Mouse (Mus musculus) liver, postnatal 0 days (tissue): ENCODE results near the gene Gm7358. TPM values are rescaled to one million over a fixed set of nuclear protein-coding genes. Genes with fewer than 3 reads are reported as not detected.
A peak's percentile ranks its signal among the peaks of the same experiment; 100 is the strongest.
"Not testable (repeated sequence)": the region's sequence is repeated elsewhere in the genome, so short reads cannot be mapped to it uniquely, and the experiment has no call there.

ENCODE experiments used
- ATAC-seq: fragments of 200-750 bp; cut with Nextera tagmentation; 2 replicates; pipeline ENCODE4 v1.8.0; 2017; ENCODE audit warnings: mild to moderate bottlenecking, moderate library complexity
- DNase-seq: peaks from one replicate; pipeline ENCODE4 v3.0.0-alpha.2; 2016
- H3K27ac ChIP-seq: fragments of 300-500 bp; sonication (generic); 2 replicates; pipeline ENCODE4 v1.5.1; 2014; ENCODE audit warnings: antibody characterized with exemption, moderate library complexity, mild to moderate bottlenecking, low read depth
- H3K27me3 ChIP-seq: fragments of 300-500 bp; sonication (generic); 2 replicates; pipeline ENCODE4 v1.6.1; 2014; ENCODE audit warnings: low read length, control low read depth, mixed read lengths; ENCODE audit not compliant: insufficient read depth
- H3K36me3 ChIP-seq: fragments of 300-500 bp; sonication (generic); replicated peaks from 2 replicates; pipeline ENCODE4 v1.6.1; 2014; ENCODE audit warnings: mild to moderate bottlenecking, control low read depth, low read length, moderate library complexity, mixed read lengths; ENCODE audit not compliant: insufficient read depth
- H3K4me1 ChIP-seq: fragments of 300-500 bp; sonication (generic); 2 replicates; pipeline ENCODE4 v1.6.1; 2014; ENCODE audit warnings: antibody characterized with exemption, mild to moderate bottlenecking, control low read depth; ENCODE audit not compliant: insufficient read depth
- H3K4me2 ChIP-seq: fragments of 300-500 bp; sonication (generic); 2 replicates; pipeline ENCODE4 v1.6.1; 2014; ENCODE audit warnings: low read depth, mild to moderate bottlenecking, low read length, moderate library complexity, mixed read lengths
- H3K4me3 ChIP-seq: fragments of 300-500 bp; sonication (generic); 2 replicates; pipeline ENCODE4 v1.5.1; 2014; ENCODE audit warnings: low read depth, low read length
- H3K9ac ChIP-seq: fragments of 300-500 bp; sonication (generic); replicated peaks from 2 replicates; pipeline ENCODE4 v1.6.1; 2014; ENCODE audit warnings: mild to moderate bottlenecking, moderate library complexity
- H3K9me3 ChIP-seq: fragments of 300-500 bp; sonication (generic); 2 replicates; pipeline ENCODE4 v1.6.1; 2016; ENCODE audit warnings: mild to moderate bottlenecking, control low read depth, low read length, mixed read lengths
- CTCF ChIP-seq: sonication (generic); IDR thresholded peaks from 2 replicates; pipeline ENCODE4 v1.5.1; 2016; ENCODE audit warnings: antibody characterized with exemption, low read depth
- WGBS: fragments of 180-500 bp; shearing (Covaris S2); extraction: QIAGEN DNeasy Blood & Tissue Kit; methylation state at CpG from one replicate; pipeline ENCODE4 v1.1.7; 2014; ENCODE audit not compliant: insufficient replicate concordance; 5-methylcytosine and 5-hydroxymethylcytosine counted together
- polyA plus RNA-seq: library from polyadenylated mRNA; unstranded; fragments of >200 nt; fragmentation: Nextera tagmentation; extraction: Ambion mirVana; gene quantifications from 2 replicates; pipeline ENCODE4 v1.2.1, GENCODE M21; 2015

Gm7358 gene
- polyA plus RNA-seq: not detected in 2 replicates

- H3K4me2 ChIP-seq, DNase-seq, H3K27me3 ChIP-seq, H3K9ac ChIP-seq, H3K4me3 ChIP-seq, H3K4me1 ChIP-seq, H3K27ac ChIP-seq, H3K36me3 ChIP-seq, H3K9me3 ChIP-seq, ATAC-seq: not testable (repeated sequence)
- no CpG with 5 or more reads among the region's 2 CpGs for WGBS
Measured at GRCm38 (mm10) chr17:14059431-14059830, at the start of gene Gm7358. Gm7358 (minus strand) TSS chr17:14059531.

GRCm38 (mm10) chr17:14103018-14103417, 43.7 kb upstream of the Gm7358 start:
- H3K4me2 ChIP-seq, H3K9ac ChIP-seq, H3K27me3 ChIP-seq, H3K4me3 ChIP-seq, DNase-seq, H3K27ac ChIP-seq, H3K9me3 ChIP-seq, ATAC-seq, H3K36me3 ChIP-seq, H3K4me1 ChIP-seq: not testable (repeated sequence)
- 24% methylated on average over 3 of the region's 3 CpGs for WGBS
- TF ChIP-seq CTCF: peak; percentile 42

GRCm38 (mm10) chr17:14101446-14101980, 42.2 kb upstream of the Gm7358 start:
- not testable (repeated sequence) for H3K36me3 ChIP-seq, H3K9me3 ChIP-seq, H3K27ac ChIP-seq, H3K4me1 ChIP-seq, H3K27me3 ChIP-seq, ATAC-seq, DNase-seq, H3K9ac ChIP-seq, H3K4me2 ChIP-seq, H3K4me3 ChIP-seq
- WGBS: 15% methylated on average over 1 of the region's 1 CpGs
- peak; percentile 48 for TF ChIP-seq CTCF

GRCm38 (mm10) chr17:14099886-14100285, 40.6 kb upstream of the Gm7358 start:
- H3K36me3 ChIP-seq, DNase-seq, H3K27me3 ChIP-seq, H3K4me1 ChIP-seq, ATAC-seq, H3K9me3 ChIP-seq, H3K4me2 ChIP-seq, H3K9ac ChIP-seq, H3K27ac ChIP-seq, H3K4me3 ChIP-seq: not testable (repeated sequence)
- 73% methylated on average over 3 of the region's 3 CpGs for WGBS

GRCm38 (mm10) chr17:14094165-14094564, 34.8 kb upstream of the Gm7358 start:
- H3K9me3 ChIP-seq, DNase-seq, H3K4me1 ChIP-seq, H3K4me2 ChIP-seq, H3K36me3 ChIP-seq, H3K4me3 ChIP-seq, ATAC-seq, H3K27me3 ChIP-seq, H3K9ac ChIP-seq, H3K27ac ChIP-seq: not testable (repeated sequence)
- 16% methylated on average over 2 of the region's 7 CpGs for WGBS

- no CpG with 5 or more reads among the region's 1 CpGs for WGBS
- H3K9ac ChIP-seq, H3K4me2 ChIP-seq, H3K4me1 ChIP-seq, ATAC-seq, H3K27me3 ChIP-seq, H3K9me3 ChIP-seq, H3K4me3 ChIP-seq, DNase-seq, H3K27ac ChIP-seq, H3K36me3 ChIP-seq: not testable (repeated sequence)
- TF ChIP-seq CTCF: peak; percentile 48
Measured at GRCm38 (mm10) chr17:14086629-14087028, 27.3 kb upstream of the Gm7358 start.

- H3K4me1 ChIP-seq, H3K27me3 ChIP-seq, H3K4me3 ChIP-seq, H3K9me3 ChIP-seq, ATAC-seq, H3K27ac ChIP-seq, H3K36me3 ChIP-seq, H3K9ac ChIP-seq, H3K4me2 ChIP-seq, DNase-seq: not testable (repeated sequence)
- 45% methylated on average over 1 of the region's 2 CpGs for WGBS
Measured at GRCm38 (mm10) chr17:14041880-14042279, 17.5 kb downstream of the Gm7358 start.

GRCm38 (mm10) chr17:14037012-14037411, 22.3 kb downstream of the Gm7358 start:
- not testable (repeated sequence) for H3K9me3 ChIP-seq, H3K27ac ChIP-seq, H3K4me3 ChIP-seq, H3K4me2 ChIP-seq, H3K27me3 ChIP-seq, H3K9ac ChIP-seq, H3K36me3 ChIP-seq, DNase-seq, H3K4me1 ChIP-seq, ATAC-seq
- 55% methylated on average over 1 of the region's 2 CpGs for WGBS

- not testable (repeated sequence) for H3K27ac ChIP-seq, DNase-seq, H3K4me1 ChIP-seq, H3K9ac ChIP-seq, ATAC-seq, H3K9me3 ChIP-seq, H3K4me3 ChIP-seq, H3K36me3 ChIP-seq, H3K27me3 ChIP-seq, H3K4me2 ChIP-seq
- 40% methylated on average over 1 of the region's 4 CpGs for WGBS
Measured at GRCm38 (mm10) chr17:14036113-14036512, 23.2 kb downstream of the Gm7358 start.
